Comparison of ENCODE assay signal across 12 mouse cellular contexts in genomic region chr5:148757236-148757635, GRCm38 (mm10).
DNase-seq lines count a peak whose midpoint lies in the region; ATAC-seq and TF ChIP-seq lines count a peak whose summit lies in the region.
"Had no signal": no experiment of that assay in that cellular context is flagged by ENCODE, and none has a peak within 500 bp of the region (broad histone marks: within the 10 kb centered on the region; RNA-seq: fewer than 3 reads in every experiment).

No protein-coding gene starts in this region.

- no peaks in the 10 kb centered on the region for H3K36me3 ChIP-seq in hindbrain, postnatal 0 days (ENCODE audit: insufficient read depth, low read length)
- no peaks in the 10 kb centered on the region for H3K36me3 ChIP-seq in hindbrain, embryonic 10.5 days
- H3K36me3 ChIP-seq in stomach, embryonic 15.5 days: no peaks in the 10 kb centered on the region
- H3K36me3 ChIP-seq: neural tube, embryonic 12.5 days had no signal

- no peaks in the 10 kb centered on the region for H3K9me3 ChIP-seq in hindbrain, postnatal 0 days (ENCODE audit: low read length)
- 0 out of 2 replicates have a peak, but pooled peaks cover 6% of the 10 kb centered on the region for H3K9me3 ChIP-seq in hindbrain, embryonic 10.5 days
- H3K9me3 ChIP-seq in stomach, embryonic 15.5 days: no peaks in the 10 kb centered on the region
- H3K9me3 ChIP-seq: neural tube, embryonic 12.5 days had no signal

- 0 out of 2 replicates have a peak, but pooled peaks have one; percentile 18 for ATAC-seq in hindbrain, postnatal 0 days
- 0 out of 2 replicates have a peak, but pooled peaks have one; percentile 24 for ATAC-seq in stomach, embryonic 15.5 days (ENCODE audit: insufficient read depth, low FRiP score, low read depth)

- H3K4me2 ChIP-seq in hindbrain, postnatal 0 days (ENCODE audit: low read depth, low read length): no peak overlapping the region
- H3K4me2 ChIP-seq in stomach, embryonic 15.5 days: no peak overlapping the region
- H3K4me2 ChIP-seq: hindbrain, embryonic 14.5 days; neural tube, embryonic 12.5 days had no signal

- no peaks in the 10 kb centered on the region for H3K4me1 ChIP-seq in hindbrain, postnatal 0 days (ENCODE audit: insufficient read depth, low read length)
- peaks cover 16% of the 10 kb centered on the region for H3K4me1 ChIP-seq in hindbrain, embryonic 10.5 days (replicated peaks)
- peaks cover 7% of the 10 kb centered on the region; the same call in 1 of the 2 replicates for H3K4me1 ChIP-seq in stomach, embryonic 15.5 days

- no peaks in the 10 kb centered on the region for H3K27me3 ChIP-seq in hindbrain, postnatal 0 days (ENCODE audit: insufficient read depth, low read length)
- no peaks in the 10 kb centered on the region for H3K27me3 ChIP-seq in hindbrain, embryonic 10.5 days (ENCODE audit: insufficient read depth, poor library complexity, severe bottlenecking)
- H3K27me3 ChIP-seq in stomach, embryonic 15.5 days (replicated peaks): no peaks in the 10 kb centered on the region
- H3K27me3 ChIP-seq: neural tube, embryonic 12.5 days had no signal

- H3K4me3 ChIP-seq in hindbrain, postnatal 0 days (ENCODE audit: low read length): no peak overlapping the region
- H3K4me3 ChIP-seq in hindbrain, embryonic 10.5 days: no peak overlapping the region
- H3K4me3 ChIP-seq in stomach, embryonic 15.5 days (replicated peaks): no peak overlapping the region
- H3K4me3 ChIP-seq: neural tube, embryonic 12.5 days had no signal

- WGBS in hindbrain, postnatal 0 days: 41% methylated on average over 8 of the region's 8 CpGs
- 78% methylated on average over 8 of the region's 8 CpGs for WGBS in hindbrain, embryonic 10.5 days
- 63% methylated on average over 8 of the region's 8 CpGs for WGBS in stomach, embryonic 15.5 days

- H3K9ac ChIP-seq in hindbrain, postnatal 0 days (replicated peaks; ENCODE audit: low read length): no peak overlapping the region
- H3K9ac ChIP-seq in stomach, embryonic 15.5 days: no peak overlapping the region
- H3K9ac ChIP-seq: hindbrain, embryonic 14.5 days; neural tube, embryonic 12.5 days had no signal

- DNase-seq in hindbrain, postnatal 0 days (ENCODE audit: low spot score): peak; percentile 51
- DNase-seq in hindbrain, embryonic 10.5 days (ENCODE audit: low spot score): no peak
- DNase-seq in right cerebral cortex, adult 2 months (ENCODE audit: low spot score in 2 of 2): peak; percentile 15
- no peak for DNase-seq in right cerebral cortex, postnatal 25 days
- peak; percentile 50 for DNase-seq in kidney, adult 9 months
- DNase-seq in B cell, adult 2 months: no peak
- DNase-seq in layer of hippocampus, adult 11-12 months (ENCODE audit: low spot score): no peak
- DNase-seq: thymus, postnatal 4 days had no signal

- no peak for TF ChIP-seq CTCF in hindbrain, postnatal 0 days (IDR thresholded peaks at IDR 0.05; ENCODE audit: low read depth)

- H3K27ac ChIP-seq in hindbrain, postnatal 0 days: no peak overlapping the region
- H3K27ac ChIP-seq in hindbrain, embryonic 10.5 days: no peak overlapping the region
- no peak overlapping the region for H3K27ac ChIP-seq in stomach, embryonic 15.5 days
- H3K27ac ChIP-seq: hindbrain, embryonic 14.5 days; macrophage; neural tube, embryonic 12.5 days had no signal

Comparison
In these comparisons a context has a peak if more than half of its experiments do, and no peak if none do; other contexts are left out.
1. DNase-seq: peak in hindbrain, postnatal 0 days (single experiment), right cerebral cortex, adult 2 months (2 of 2) and kidney, adult 9 months (single experiment); none in hindbrain, embryonic 10.5 days (single experiment), right cerebral cortex, postnatal 25 days (single experiment), B cell, adult 2 months (0 of 2) and layer of hippocampus, adult 11-12 months (single experiment).